Mouse (Mus musculus): ENCODE measurements around the gene Clca3a1. TPM values are rescaled to one million over a fixed set of nuclear protein-coding genes. Genes with fewer than 3 reads are reported as not detected.

Clca3a1 gene
- total RNA-seq, 2 experiments from 2014 or later, result 0.12 to 0.13 TPM

DNA sequence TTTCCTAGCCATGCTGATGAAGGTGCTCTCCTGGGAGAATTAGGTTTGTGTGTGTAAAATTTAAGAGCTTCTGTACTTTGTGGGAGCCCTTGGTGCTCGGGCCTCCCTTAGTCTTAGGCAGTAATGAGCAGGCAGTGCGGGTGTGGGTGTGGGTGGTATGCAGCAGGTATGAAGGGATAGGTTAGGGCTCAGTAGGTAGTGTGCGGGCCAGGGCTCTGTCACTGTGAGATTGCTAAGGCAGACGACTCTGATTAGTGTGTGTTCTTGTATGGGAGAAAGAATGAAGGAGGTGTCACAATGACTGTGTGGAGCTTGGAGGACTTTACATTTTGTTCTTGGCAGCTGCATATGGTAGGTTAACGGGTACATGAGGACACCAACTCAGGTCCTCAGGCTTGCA is 74.6 kb downstream of the Clca3a1 start:
- no peak for DNase-seq (ENCODE audit: low spot score in 2 of 2)
- Histone ChIP-seq H3K4me3 (no peak overlapping the region), H3K27ac (no peak overlapping the region)
- TF ChIP-seq CTCF (conservative IDR thresholded peaks at IDR 0.05), result no peak

- DNase-seq (ENCODE audit: low spot score in 2 of 2), result no peak
- no peak overlapping the region for H3K4me3 ChIP-seq
- TF ChIP-seq CTCF (conservative IDR thresholded peaks at IDR 0.05), result no peak
- no peak overlapping the region for H3K27ac ChIP-seq
These were observed 77.5 kb downstream of the Clca3a1 start for GRCm38 (mm10) chr3:144683136-144683814.

DNA sequence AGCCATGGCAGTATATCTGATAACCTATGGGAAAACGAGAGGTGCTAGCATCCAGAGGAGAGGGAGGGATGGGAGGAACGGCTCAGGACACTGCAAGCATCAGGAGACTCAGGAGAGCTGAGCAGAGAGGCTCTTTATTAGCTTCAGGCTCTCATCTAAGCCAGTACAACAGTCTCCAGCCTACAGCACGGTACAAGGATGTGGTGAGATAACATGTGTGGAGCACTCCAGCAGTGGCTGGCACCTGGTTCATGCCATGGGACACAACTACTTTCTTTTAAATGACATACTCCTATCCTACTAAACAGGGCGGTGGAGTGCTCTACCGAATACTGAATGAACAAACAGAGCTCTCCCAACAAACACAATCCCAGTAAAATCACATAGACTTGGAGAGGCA is 79.2 kb downstream of the Clca3a1 start:
- Histone ChIP-seq H3K4me3 (no peak overlapping the region), H3K27ac (no peak overlapping the region)
- TF ChIP-seq CTCF (conservative IDR thresholded peaks at IDR 0.05), result no peak
- no peak for DNase-seq (ENCODE audit: low spot score in 2 of 2)

- DNase-seq (ENCODE audit: low spot score in 2 of 2), result no peak
- Histone ChIP-seq H3K4me3 (no peak overlapping the region), H3K27ac (no peak overlapping the region)
- no peak for TF ChIP-seq CTCF (conservative IDR thresholded peaks at IDR 0.05)
These were observed 81.0 kb downstream of the Clca3a1 start for GRCm38 (mm10) chr3:144679701-144680159.

Other genes with a start within 250 kb of the Clca3a1 start
- gene Hs2st1, start 190.8 kb downstream of the Clca3a1 start, total RNA-seq (2021), result 10 to 100 TPM; 38.4 to 40.5 TPM
- gene Selenof, start 190.7 kb downstream of the Clca3a1 start, total RNA-seq (2021), result 100 to 1,000 TPM; 228 to 231 TPM
- gene Sh3glb1, start 40.6 kb downstream of the Clca3a1 start, total RNA-seq (2021), result 10 to 100 TPM; 51.9 to 52.3 TPM
- gene Clca3a2, start 58.5 kb upstream of the Clca3a1 start, total RNA-seq (2021), result not detected
- gene Clca3b, start 88.4 kb upstream of the Clca3a1 start, total RNA-seq (2021), result not detected
- gene Clca4b, start 171.6 kb upstream of the Clca3a1 start, total RNA-seq (2021), result not detected
- not detected for gene Clca4a, start 214.1 kb upstream of the Clca3a1 start, total RNA-seq (2021)

Data from layer of hippocampus, adult 2 months (tissue).